Mouse (Mus musculus): Measurements from ENCODE around the gene Klf1.

DNA sequence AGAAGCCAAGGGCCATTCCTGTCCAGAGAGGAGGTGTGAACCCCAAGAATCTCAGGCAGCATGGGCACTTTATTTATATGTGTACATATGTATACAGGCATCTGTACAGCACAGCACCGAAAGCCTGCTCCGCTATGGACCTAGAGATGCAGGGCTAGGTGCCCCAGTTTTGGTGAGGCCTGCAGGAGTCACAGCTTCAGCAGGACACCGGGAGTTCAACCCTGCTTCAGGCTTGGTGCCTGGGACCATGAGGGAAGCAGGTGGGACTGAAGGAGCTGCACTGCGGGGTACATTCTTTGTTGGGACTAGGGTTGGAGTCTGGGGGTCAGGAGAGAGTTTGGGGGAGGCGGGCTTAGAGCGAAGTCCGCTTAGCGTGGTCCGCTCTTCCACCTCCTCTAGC, 10.1 kb downstream of the Klf1 start:
- TF ChIP-seq MAX (IDR thresholded peaks at IDR 0.05; ENCODE audit: low read length), result no peak
- no peak for TF ChIP-seq MAFK (IDR thresholded peaks at IDR 0.05; ENCODE audit: insufficient replicate concordance, low read length)
- TF ChIP-seq USF1 (IDR thresholded peaks at IDR 0.05; ENCODE audit: low read depth, low read length), result no peak
- no peak for TF ChIP-seq CTCF (conservative IDR thresholded peaks at IDR 0.05 in 1 of 2, IDR thresholded peaks at IDR 0.05 in 1 of 2; ENCODE audit: low read depth in 2 of 2, low read length in 2 of 2)
- TF ChIP-seq POLR2A (IDR thresholded peaks at IDR 0.05; ENCODE audit: low read depth, low read length), result no peak
- TF ChIP-seq GABPA (IDR thresholded peaks at IDR 0.05; ENCODE audit: insufficient replicate concordance, low read depth, low read length), result no peak
